Mouse (Mus musculus) thymus, adult 2 months (tissue): ENCODE data around the gene Pde10a.

Source experiments
- CTCF ChIP-seq: fragments of 200-500 bp; IDR thresholded peaks from 2 replicates; pipeline ENCODE4 v1.5.1; 2012; ENCODE audit warnings: mild to moderate bottlenecking, control low read depth, low read length, moderate library complexity, borderline replicate concordance; ENCODE audit not compliant: control insufficient read depth, poor library complexity, insufficient read depth; ENCODE audit errors: extremely low read depth
- POLR2A ChIP-seq: fragments of 200-500 bp; IDR thresholded peaks from 2 replicates; pipeline ENCODE4 v1.6.1; 2012; ENCODE audit warnings: mild to moderate bottlenecking, low read length, control low read depth, moderate library complexity; ENCODE audit not compliant: control insufficient read depth, poor library complexity, insufficient read depth; ENCODE audit errors: extremely low read depth

DNA sequence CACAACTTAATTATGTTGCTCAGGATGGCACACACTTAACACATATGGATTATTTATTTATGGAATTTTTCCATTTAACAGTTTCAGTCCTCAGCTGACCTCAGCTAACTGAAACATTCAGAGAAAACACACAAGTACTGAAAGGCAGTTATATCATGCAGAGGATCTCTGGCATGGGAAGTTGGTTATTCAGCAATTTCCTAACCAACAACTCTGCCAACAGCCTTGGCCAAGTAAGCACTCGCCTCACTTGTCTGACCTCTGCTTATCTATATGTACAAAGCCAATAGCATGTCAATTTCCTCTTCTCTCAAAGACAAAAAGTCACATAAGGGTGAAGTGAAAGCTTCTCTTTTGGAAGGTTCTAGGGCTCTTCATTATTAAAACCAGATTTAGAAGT, 244.0 kb downstream of the Pde10a start:
- no peak for TF ChIP-seq POLR2A
- TF ChIP-seq CTCF = no peak
